Mouse (Mus musculus): ENCODE data around the gene Eri3.

Gene Eri3

DNA sequence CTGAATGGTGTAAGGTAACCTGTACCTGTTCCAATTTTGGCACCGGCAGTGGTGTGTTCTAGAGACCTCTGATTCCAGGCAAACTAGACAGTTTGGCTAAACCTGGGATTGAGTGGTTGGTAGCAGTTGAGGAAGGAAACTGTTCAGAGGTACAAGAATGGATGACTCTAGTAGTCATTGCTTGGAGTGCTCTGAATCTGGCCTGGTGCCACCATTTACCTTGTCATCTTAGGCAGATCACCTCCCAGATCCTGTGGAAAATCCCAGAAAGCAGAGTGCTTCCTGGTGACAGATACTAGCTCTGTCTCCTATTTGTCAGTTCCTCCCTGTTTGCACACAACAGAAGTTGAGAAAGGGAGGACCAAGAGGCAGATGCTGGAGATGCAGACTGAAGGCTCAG, 27.4 kb downstream of the Eri3 start:
- CTCF ChIA-PET, result no interaction called here

DNA sequence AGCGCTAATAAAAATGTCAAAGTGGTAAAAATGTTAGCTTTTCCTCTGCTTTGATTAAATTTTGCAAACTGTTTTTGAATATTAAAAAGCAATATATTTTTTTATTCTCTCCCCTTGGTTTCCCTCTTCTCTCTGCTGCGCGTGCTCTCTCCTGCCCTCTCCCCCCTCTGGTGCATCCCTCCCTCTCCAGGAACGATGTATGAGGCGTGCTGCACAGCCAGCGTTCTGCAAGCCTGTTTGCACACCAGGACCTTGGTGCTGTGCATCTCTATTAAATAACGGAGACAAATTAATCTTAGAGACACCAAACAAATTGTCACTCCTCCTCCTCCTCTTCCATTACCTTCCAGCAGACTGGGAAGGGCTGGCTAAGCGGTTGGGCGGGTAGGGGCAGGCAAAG, 31.5 kb downstream of the Eri3 start:
- CTCF ChIA-PET, result no interaction called here

DNA sequence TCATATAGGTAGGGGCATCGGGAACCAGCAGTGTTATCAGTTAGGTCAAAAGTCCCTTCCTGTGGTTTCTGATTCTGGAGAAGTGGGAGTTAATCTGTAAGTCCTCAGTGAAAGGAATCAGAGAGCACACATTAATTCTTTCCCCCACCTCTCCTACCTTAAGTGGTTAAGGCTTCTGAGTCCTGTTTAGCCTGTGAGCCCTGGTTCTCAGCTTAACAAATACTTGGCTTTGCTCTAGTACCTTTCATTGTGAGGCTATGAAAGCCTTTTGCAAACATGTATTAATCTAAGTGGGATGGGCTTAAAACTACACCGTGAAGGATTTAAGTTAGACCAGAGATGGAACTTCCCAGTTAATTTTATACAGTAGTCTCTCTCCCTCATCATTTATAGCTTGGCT, 35.8 kb downstream of the Eri3 start:
- CTCF ChIA-PET, result no interaction called here

DNA sequence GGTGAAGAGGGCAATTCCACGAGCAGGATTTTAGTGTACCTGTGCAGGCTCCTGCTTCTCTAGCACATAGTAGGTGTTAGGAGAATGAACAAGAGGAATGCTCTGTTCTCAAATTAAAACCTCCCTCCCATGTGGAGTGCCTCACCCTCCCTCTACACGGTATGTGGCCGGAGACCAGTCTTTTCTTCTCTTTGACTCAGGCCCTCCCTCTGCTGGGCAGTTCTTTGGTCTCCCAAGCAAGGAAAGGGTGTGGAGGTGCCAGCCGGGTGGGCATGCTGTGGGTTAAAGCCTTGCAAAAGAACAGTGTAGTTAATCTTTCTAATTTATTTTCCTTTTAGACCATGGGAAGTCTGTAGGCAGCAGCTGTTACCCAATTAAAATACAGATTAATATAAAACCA, 37.3 kb downstream of the Eri3 start:
- CTCF ChIA-PET, result interaction anchor here (0.5 to 1.1 kb wide), 2 partner anchors 11 to 90 kb away, joined by 8 read pairs; no protein-coding TSS in a partner anchor

- CTCF ChIA-PET, result no interaction called here
These were observed 39.0 kb downstream of the Eri3 start for GRCm38 (mm10) chr4:117589081-117589660.

DNA sequence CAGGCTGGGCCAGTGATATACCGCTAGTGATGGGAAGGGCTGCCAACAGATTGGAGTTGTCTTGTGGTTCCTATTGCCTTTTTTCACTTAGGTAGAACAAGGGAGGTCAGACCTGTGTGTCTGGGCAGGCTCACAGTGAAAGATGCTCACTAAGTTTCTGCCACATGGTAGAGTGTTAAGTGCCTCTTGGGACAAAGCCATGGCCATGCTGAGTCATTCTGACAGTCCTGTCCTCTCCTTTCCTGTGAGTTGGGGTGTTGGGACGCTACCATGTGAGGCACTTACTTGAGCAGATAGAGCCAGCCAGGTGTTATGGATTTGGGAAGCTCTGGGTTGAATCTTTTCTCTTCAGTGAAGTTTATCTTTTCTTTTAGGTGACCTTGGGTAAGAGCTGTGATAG, 40.6 kb downstream of the Eri3 start:
- CTCF ChIA-PET, result interaction anchor here (0.6 kb wide), 1 partner anchor 605 kb away, joined by 6 read pairs; no protein-coding TSS in a partner anchor

DNA sequence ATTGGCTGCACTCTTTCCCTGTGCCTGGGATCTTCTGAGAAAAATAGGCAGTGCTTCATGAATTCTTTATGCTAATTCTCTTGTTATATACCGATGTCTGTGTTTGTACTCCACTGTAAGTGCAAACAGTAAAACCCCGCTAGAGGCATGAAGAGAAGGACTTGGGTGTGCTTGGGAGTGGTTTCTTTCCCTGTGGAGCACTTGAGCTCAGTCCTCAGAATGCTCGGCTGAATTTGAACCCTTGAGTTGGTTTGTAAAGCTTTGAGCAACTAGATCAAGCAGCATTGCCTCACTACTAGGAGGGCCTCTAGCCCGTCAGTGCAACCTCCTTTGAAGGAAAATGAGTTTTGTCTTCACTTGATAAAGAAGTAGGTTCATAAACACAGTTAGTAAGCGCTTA, 42.0 kb downstream of the Eri3 start:
- CTCF ChIA-PET, result no interaction called here

DNA sequence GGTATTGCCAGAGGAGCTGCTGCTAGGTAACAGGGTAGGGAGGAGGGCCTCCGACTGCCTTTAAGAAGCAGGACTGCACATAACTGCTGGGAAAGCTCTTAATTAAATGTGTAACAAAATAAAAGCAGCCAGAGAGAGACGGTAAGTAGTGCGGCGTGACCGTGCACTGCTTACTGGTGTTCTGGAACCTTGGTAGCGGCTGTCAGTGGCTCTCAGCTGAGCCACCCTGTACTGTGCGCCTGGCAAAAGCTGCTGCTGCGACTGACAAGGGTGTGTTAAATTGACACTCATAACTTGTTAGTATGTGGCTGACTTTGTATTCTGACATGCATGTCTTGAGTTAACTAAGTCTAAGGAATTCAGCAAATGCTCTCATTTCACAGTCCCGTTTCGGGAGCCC, 45.1 kb downstream of the Eri3 start:
- CTCF ChIA-PET, result no interaction called here

DNA sequence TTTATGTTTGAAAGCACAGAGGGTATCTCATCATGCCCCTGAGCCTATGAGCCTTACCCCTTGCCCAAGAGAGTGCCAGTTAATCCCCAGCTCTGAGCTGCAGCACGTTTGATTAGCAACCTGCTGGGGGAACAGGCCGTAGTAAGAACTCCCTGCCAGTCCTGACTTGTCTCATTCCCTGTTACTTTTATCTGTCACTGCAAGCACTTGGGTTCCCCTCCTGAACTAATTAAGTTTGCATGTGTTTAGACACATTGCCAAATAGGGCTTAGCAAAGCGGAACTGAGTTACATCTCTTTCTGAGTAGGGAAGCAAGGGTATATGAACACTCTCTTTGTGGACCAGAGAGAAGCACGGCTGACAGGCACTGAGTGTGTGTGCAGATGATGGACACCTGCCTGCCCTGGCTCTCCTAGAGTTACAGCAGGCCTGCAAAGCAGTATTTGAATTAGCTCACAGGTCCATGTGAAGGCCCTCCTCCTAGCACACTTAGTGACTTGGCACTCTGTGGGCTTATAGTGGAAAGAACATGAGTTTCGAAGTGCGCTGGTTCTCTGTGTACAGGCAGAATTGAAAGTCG, 49.9 kb downstream of the Eri3 start:
- CTCF ChIA-PET, result no interaction called here

- CTCF ChIA-PET, result no interaction called here
These were observed 51.2 kb downstream of the Eri3 start for GRCm38 (mm10) chr4:117601338-117601776.

DNA sequence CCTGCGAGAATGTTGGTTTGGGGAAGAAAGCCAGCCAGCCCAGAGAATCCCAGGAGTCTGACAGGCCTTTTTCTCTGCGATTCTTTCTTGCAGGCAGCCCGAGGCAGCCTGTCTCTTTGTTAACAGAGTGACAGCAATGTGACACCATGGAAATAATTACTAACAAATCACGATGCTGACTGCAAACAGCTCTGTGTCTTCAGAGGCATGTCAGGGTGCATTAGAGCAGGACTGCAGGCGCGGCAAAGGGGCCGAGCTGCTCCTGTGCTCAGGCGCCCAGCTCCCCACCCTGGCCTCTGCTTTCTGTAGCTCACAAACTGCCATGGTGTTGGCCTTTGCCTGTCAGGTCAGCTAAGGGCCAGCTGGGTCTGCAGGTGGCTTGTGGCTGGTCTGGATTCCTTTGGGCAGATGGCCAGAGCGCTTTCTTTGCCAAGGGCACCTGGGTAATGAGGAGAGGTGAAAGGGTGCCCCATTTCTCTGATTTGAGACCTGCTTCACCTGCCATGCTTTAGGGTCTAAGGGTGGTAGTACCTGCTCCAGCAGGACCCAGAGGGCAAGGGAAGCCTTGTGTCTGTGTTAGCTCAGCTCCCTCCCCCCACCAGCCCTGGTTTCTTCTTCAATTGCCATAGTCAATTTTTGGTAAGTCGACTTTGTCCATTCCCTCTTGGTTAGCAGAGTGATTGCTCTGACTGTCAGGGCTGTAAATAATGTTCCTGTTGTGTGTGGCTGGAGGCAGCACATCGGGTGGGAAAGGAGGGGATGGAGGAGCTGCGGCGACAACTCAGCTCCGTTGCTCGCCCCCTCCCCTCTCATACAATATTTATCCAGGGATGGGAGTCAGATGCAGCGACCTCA, 55.2 kb downstream of the Eri3 start:
- CTCF ChIA-PET, result no interaction called here

- CTCF ChIA-PET, result no interaction called here
These were observed 55.7 kb downstream of the Eri3 start for GRCm38 (mm10) chr4:117605954-117606227.

GRCm38 (mm10) chr4:117606831-117607610, 56.9 kb downstream of the Eri3 start:
- CTCF ChIA-PET, result no interaction called here

DNA sequence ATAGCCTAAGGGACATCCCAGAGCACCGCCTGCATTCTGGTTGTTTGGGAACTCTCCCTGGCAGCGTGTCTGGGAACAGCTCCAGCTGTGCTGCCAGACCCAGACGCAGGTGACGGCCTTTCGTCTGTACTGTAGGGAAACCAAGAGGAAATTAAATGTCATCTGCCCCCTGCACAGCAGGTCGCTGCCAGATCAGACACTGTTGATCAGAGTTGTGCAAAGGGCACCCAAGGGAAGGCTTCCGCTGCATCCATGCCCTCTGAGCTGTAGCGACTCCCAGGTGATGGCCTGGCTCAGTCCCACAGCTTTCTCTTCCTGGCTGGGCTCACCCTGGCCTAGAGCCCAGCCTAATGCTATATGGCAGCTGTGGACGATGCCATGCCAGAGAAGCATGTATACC, 58.1 kb downstream of the Eri3 start:
- CTCF ChIA-PET, result no interaction called here

DNA sequence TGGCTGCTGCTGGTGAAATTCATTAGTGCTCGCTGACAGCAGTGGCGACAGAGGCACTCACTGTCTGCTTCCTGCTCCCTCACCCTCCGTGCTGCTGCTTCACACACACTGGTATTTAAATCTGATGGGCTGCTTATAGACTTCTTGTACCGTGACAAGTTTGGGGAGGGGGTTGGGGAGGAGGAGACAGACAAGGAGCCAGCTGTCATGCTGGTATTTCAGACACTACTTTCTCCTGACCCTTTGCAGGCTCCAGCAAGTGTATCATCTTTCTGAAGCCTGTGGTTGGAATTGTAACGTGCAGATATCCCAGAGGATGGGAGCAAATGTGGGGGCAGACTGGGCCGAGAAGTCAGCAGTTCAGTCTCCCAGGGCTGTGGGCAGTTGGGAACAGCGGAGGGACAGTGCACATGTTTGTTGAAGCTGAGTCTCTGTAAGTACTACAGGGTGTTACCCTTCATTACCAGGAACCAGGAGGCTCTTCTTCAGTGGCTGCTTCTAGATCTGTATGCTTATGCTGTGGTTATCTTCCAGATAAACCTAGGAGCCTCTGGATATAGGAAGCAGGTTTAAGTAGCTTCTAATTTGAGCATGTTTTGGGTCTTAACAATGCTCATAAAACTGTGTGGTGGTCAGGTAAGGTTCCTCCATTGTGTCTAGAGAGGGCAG, 59.3 kb downstream of the Eri3 start:
- CTCF ChIA-PET, result no interaction called here

- CTCF ChIA-PET, result no interaction called here
These were observed 61.2 kb downstream of the Eri3 start for GRCm38 (mm10) chr4:117611385-117611784.

GRCm38 (mm10) chr4:117611814-117612213, 61.6 kb downstream of the Eri3 start:
- CTCF ChIA-PET, result no interaction called here

GRCm38 (mm10) chr4:117612713-117613112, 62.5 kb downstream of the Eri3 start:
- CTCF ChIA-PET, result no interaction called here

- CTCF ChIA-PET, result no interaction called here
These were observed 63.1 kb downstream of the Eri3 start for GRCm38 (mm10) chr4:117613153-117613773.

GRCm38 (mm10) chr4:117616600-117616999, 66.4 kb downstream of the Eri3 start:
- CTCF ChIA-PET, result no interaction called here

- CTCF ChIA-PET, result no interaction called here
These were observed 72.1 kb downstream of the Eri3 start for GRCm38 (mm10) chr4:117622270-117622669.

DNA sequence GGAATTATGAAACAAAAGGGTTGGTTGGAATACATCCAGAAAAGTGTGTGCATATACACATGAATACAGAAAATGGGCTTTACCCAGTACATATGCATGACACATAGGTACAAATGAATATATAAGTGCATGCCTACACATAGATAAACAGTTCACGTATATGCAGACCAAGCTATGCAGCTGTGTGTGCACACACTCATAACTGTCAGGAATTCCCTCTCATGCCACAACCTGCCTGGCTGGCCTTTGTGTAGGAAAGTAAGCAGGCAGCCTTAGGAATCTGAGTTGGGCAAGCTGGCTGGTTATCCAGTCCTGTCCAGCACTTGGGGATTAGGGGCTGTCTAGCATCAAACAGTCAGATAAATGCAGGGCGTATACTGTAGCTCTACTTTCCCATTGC, 72.9 kb downstream of the Eri3 start:
- CTCF ChIA-PET, result no interaction called here

Data from spleen, embryonic (tissue).